Mouse (Mus musculus) forebrain, embryonic 14.5 days (tissue): Measurements from ENCODE around the gene Sptbn2. TPM values are rescaled to one million over a fixed set of nuclear protein-coding genes. Genes with fewer than 3 reads are reported as not detected.

Experiments
- ATAC-seq: fragments of 200-750 bp; cut with Nextera tagmentation; 2 replicates; pipeline ENCODE4 v1.8.0; 2017; ENCODE audit warnings: mild to moderate bottlenecking, moderate library complexity
- DNase-seq: peaks from one replicate; pipeline ENCODE4 v3.0.0-alpha.2; 2015; ENCODE audit warnings: low spot score
- H3K27ac ChIP-seq: fragments of 300-500 bp; sonication (generic); 2 replicates; pipeline ENCODE4 v1.5.1; 2014; ENCODE audit warnings: low read depth, mild to moderate bottlenecking, control low read depth, low read length, moderate library complexity
- H3K27me3 ChIP-seq: fragments of 300-500 bp; sonication (generic); replicated peaks from 2 replicates; pipeline ENCODE4 v1.6.1; 2014; ENCODE audit warnings: low read length, control low read depth, mixed read lengths; ENCODE audit not compliant: control insufficient read depth, insufficient read depth
- H3K36me3 ChIP-seq: fragments of 300-500 bp; sonication (generic); 2 replicates; pipeline ENCODE4 v1.6.1; 2014; ENCODE audit warnings: low read length, control low read depth; ENCODE audit not compliant: control insufficient read depth, insufficient read depth
- H3K4me1 ChIP-seq: fragments of 300-500 bp; sonication (generic); 2 replicates; pipeline ENCODE4 v1.6.1; 2014; ENCODE audit warnings: antibody characterized with exemption, low read length, control low read depth; ENCODE audit not compliant: control insufficient read depth, insufficient read depth
- H3K4me2 ChIP-seq: fragments of 300-500 bp; sonication (generic); 2 replicates; pipeline ENCODE4 v1.6.1; 2014; ENCODE audit warnings: mild to moderate bottlenecking, control low read depth, low read length
- H3K4me3 ChIP-seq: fragments of 300-500 bp; sonication (generic); 2 replicates; pipeline ENCODE4 v1.5.1; 2014; ENCODE audit warnings: low read depth, low read length, control low read depth
- H3K9ac ChIP-seq: fragments of 300-500 bp; sonication (generic); 2 replicates; pipeline ENCODE4 v1.6.1; 2014; ENCODE audit warnings: mild to moderate bottlenecking, low read length, control low read depth, moderate library complexity
- H3K9me3 ChIP-seq: fragments of 300-500 bp; sonication (generic); replicated peaks from 2 replicates; pipeline ENCODE4 v1.6.1; 2016; ENCODE audit warnings: low read length, control low read depth, mixed read lengths; ENCODE audit not compliant: control insufficient read depth
- WGBS: fragments of 180-500 bp; shearing (Covaris S2); extraction: QIAGEN DNeasy Blood & Tissue Kit; methylation state at CpG from one replicate; pipeline ENCODE4 v1.1.7; 2014; 5-methylcytosine and 5-hydroxymethylcytosine counted together
- polyA plus RNA-seq: library from polyadenylated mRNA; unstranded; fragments of >200 nt; fragmentation: Nextera tagmentation; extraction: Ambion mirVana; gene quantifications from 2 replicates; pipeline ENCODE4 v1.2.1, GENCODE M21; 2014

Gene Sptbn2
- polyA plus RNA-seq, 1 experiment from 2014 or later = 25.0 TPM

DNA sequence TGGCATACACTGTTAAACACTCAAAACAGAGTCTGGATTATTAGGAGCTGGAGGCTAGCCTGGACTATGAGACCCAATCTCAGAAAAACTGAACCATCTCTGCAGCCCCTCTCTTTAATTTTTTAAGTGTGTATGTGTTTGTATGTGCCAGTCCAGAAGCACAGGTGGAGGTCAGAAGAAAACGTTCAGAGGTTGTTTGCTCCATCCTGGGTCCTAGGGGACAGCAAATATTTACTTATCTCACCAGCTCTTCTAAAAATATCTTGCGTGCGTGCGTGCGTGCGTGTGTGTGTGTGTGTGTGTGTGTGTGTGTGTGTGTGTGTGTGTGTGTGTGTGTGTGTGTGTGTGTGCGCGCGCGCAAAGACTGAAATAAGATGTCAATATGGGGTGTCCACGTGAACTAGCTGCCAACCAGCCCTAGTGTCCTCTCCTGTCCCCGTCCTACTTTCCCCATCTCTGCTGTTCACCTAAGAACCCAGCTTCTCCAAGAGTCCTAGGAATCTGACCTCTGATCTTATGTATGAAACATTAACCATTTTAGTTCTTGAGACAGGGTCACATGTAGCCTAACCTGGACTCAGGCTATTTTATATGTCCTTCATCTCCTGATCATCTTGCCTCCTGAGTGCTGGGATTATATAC is 56.7 kb downstream of the Sptbn2 start:
- H3K36me3 ChIP-seq = peaks cover 92% of the 10 kb centered on the region
- WGBS = 89% methylated on average over 12 of the region's 12 CpGs

DNA sequence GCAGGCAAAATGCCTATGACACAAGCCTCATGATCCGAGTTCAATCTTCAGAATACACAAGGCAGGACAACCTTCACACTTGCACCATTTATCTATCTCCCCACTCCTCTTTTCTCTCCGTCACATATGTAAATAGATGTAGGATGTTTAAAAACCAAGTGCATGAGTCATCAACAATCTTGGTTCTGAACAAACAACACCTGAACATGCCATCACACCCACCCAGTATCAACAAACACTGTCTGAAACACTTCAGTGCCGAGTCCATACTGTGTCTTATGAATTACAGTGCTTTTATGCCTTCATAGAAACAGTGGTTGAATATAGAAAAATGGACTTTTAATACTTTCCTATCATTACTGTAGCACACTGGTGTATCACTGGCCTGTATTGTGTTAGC is 61.8 kb downstream of the Sptbn2 start:
- WGBS = 91% methylated on average over 3 of the region's 3 CpGs
- DNase-seq = no peak
- no peak overlapping the region for H3K4me2 ChIP-seq
- no peaks in the 10 kb centered on the region for H3K27me3 ChIP-seq
- ATAC-seq = no peak
- H3K9me3 ChIP-seq = no peaks in the 10 kb centered on the region
- no peak overlapping the region for H3K4me3 ChIP-seq
- no peak overlapping the region for H3K27ac ChIP-seq
- peaks cover 87% of the 10 kb centered on the region for H3K36me3 ChIP-seq
- H3K9ac ChIP-seq = no peak overlapping the region
- H3K4me1 ChIP-seq = no peaks in the 10 kb centered on the region

More for the DNA sequence above, 56.7 kb downstream of the Sptbn2 start:
- H3K27me3 ChIP-seq = no peaks in the 10 kb centered on the region
- H3K9ac ChIP-seq = no peak overlapping the region
- H3K9me3 ChIP-seq = no peaks in the 10 kb centered on the region
- DNase-seq = no peak
- no peak for ATAC-seq
- H3K4me3 ChIP-seq = no peak overlapping the region
- no peak overlapping the region for H3K4me2 ChIP-seq
- H3K27ac ChIP-seq = no peak overlapping the region
- H3K4me1 ChIP-seq = peaks cover 4% of the 10 kb centered on the region; the same call in 1 of the 2 replicates

DNA sequence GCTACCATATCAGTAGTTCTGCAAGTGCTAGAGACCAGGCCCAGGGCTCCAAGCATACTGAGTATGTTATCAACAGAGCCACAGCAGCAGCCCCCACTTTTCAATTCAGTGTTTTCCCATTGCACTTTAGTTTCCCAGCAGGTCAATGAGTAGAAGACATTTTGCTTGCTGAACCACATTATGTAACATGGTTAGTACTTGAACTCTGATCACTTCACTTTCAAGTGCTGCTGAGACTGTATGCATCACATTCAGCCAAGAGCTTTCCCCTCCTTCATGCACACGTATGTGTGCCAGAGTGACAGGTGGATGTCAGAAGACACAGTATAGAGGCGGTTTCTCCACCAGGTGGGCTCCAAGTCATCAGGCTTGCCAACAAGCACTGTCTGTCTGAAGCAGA is 71.9 kb downstream of the Sptbn2 start:
- no peak for DNase-seq

DNA sequence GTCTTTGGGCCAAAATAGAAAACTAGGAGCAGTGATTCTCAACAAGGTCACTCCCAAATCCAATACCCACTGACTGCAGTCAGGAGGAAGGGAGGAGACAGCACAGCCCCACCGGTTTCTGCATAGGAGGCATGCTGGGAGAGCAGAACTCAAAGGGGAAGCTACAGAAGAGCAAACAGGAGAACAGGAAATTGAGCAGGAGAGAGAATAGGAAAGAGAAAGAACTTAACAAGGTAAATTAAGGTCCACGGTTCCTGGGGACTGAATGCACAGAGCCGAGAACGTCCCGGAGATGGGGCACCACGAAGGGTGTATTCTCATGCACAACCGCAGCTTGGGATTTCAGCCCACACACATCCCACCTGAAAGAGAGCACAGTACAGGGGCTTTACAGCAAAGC is 74.2 kb downstream of the Sptbn2 start:
- H3K4me3 ChIP-seq = no peak overlapping the region
- H3K4me2 ChIP-seq = no peak overlapping the region
- no peak for DNase-seq
- ATAC-seq = no peak
- no peak overlapping the region for H3K9ac ChIP-seq
- WGBS = 93% methylated on average over 7 of the region's 7 CpGs
- peaks cover 88% of the 10 kb centered on the region for H3K36me3 ChIP-seq
- no peaks in the 10 kb centered on the region for H3K27me3 ChIP-seq
- peaks cover 12% of the 10 kb centered on the region for H3K4me1 ChIP-seq
- no peak overlapping the region for H3K27ac ChIP-seq
- H3K9me3 ChIP-seq = no peaks in the 10 kb centered on the region

More for the DNA sequence above, 71.9 kb downstream of the Sptbn2 start:
- Histone ChIP-seq H3K4me2 (no peak overlapping the region), H3K36me3 (peaks cover 86% of the 10 kb centered on the region), H3K27me3 (no peaks in the 10 kb centered on the region), H3K4me3 (no peak overlapping the region), H3K9ac (no peak overlapping the region), H3K9me3 (no peaks in the 10 kb centered on the region), H3K4me1 (0 out of 2 replicates have a peak, but pooled peaks cover 3% of the 10 kb centered on the region), H3K27ac (no peak overlapping the region)
- ATAC-seq = no peak
- 77% methylated on average over 2 of the region's 2 CpGs for WGBS

DNA sequence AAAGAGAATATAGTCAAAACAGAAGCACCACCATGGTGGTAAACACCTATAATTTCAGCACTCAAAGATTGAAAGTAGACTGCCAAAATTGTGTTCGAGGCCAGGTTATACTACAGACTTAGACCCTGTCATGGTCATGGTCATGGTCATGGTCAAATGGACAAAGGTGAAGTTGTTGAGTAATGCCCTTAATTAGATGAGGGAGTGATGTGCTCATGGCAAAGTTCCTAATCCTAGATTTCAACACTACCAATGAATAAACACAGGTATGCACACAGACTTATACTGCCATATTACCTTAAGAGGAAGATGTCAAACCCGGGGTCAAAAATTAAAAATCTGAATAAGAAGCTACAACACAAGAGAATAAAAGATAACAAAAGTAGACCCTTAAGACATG is 75.3 kb downstream of the Sptbn2 start:
- peaks cover 92% of the 10 kb centered on the region for H3K36me3 ChIP-seq
- H3K4me1 ChIP-seq = peaks cover 24% of the 10 kb centered on the region
- DNase-seq (no peak), ATAC-seq (no peak)
- no peaks in the 10 kb centered on the region for H3K9me3 ChIP-seq
- H3K27ac ChIP-seq = no peak overlapping the region
- H3K9ac ChIP-seq = no peak overlapping the region
- H3K4me3 ChIP-seq = no peak overlapping the region
- WGBS = 94% methylated on average over 2 of the region's 2 CpGs
- no peak overlapping the region for H3K4me2 ChIP-seq
- H3K27me3 ChIP-seq = no peaks in the 10 kb centered on the region

DNA sequence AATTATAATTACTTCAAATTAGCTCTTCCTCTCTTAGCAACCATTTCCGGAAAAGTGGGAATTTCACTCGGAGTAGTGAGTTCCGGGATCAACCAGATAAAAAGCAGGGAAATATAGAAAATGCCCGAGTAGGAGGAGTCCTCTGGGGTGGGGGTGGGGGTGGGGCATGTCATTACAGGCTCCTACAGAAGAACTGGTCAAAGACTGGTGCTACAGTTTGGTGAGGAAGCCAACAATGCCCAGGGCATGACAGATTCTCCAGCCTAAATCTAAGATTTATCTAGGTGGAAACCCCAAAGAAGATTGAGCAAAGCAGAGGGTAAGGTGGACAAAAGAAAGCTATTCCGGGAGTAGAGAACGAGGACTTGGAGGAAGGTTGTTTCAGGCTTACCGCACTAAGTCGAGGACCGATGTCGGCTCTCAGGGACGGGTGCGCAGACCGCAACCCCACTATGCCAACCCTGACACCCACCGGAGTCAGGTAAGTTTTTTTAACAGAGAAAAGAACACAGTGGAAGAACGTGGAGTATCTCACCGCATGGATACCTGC is 82.4 kb downstream of the Sptbn2 start:
- no peaks in the 10 kb centered on the region for H3K9me3 ChIP-seq
- DNase-seq (no peak), ATAC-seq (peak; percentile 56)
- peak overlapping the region; percentile 75 for H3K27ac ChIP-seq
- 1% methylated on average over 16 of the region's 16 CpGs for WGBS
- peaks cover 35% of the 10 kb centered on the region for H3K4me1 ChIP-seq
- peak overlapping the region; percentile 78 for H3K4me3 ChIP-seq
- H3K36me3 ChIP-seq = peaks cover 38% of the 10 kb centered on the region
- H3K9ac ChIP-seq = peak overlapping the region; percentile 77
- peak overlapping the region; percentile 84 for H3K4me2 ChIP-seq
- no peaks in the 10 kb centered on the region for H3K27me3 ChIP-seq

DNA sequence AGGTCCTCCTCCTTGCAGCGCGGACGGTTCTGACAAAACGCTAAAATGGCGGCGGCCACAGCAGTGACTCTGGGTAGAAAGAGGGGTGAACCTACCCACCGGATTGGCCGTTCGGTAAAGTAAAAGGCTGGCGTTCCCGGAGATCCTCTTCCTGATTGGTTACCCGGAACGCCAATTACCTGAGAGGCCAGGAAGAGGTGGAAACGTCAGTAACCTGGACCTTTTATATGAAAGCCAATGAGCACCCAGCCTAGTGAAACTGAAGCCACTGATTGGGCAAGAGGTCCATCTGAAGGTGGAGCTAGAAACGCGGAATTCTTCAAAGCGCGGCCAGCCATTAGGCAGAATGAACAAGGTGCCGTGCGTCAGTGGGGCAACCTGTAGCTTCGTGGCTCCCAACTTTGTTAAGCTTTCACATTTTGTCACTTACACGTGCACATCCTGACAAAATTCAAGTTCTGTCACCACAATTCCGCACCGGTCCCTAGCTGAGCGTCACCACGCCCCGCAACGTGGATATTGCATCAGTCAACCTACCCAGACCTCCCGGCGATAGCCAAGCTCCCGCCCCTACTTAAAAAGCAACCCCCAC is 83.0 kb downstream of the Sptbn2 start, which contains the start of gene Rbm4:
Gene Rbm4 (minus strand): TSS at position 71 of the 592 bp plus-strand sequence.
- Histone ChIP-seq H3K9ac (peak within 1 kb of the TSS; percentile 77), H3K36me3 (peaks cover 36% of the 10 kb centered on the region), H3K27ac (peak within 1 kb of the TSS; percentile 75), H3K4me3 (peak within 1 kb of the TSS; percentile 78), H3K4me1 (peaks cover 34% of the 10 kb centered on the region), H3K27me3 (no peaks in the 10 kb centered on the region), H3K9me3 (no peaks in the 10 kb centered on the region), H3K4me2 (peak within 1 kb of the TSS; percentile 84)
- peak; percentile 100 for DNase-seq
- WGBS = under 1% methylated on average over 31 of the region's 31 CpGs
- peak; percentile 99 for ATAC-seq

DNA sequence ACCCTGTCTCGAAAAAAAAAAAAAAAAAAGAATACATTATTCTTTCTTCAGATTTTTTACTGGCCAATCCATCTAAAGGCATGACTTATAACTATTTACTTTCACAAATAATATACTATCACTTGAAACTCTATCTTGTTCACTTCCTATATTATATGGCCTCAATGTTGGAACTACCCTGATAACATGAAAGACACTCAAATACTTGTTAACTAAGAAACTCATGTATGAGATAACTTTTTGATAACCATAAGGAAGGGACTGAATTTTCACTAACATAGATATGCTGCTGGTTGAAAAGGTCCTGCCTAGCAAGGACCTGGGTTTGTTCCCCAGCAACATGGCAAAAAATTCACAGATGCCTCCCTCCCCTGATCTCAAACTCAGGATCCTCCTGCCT is 85.0 kb downstream of the Sptbn2 start:
- Histone ChIP-seq H3K27me3 (no peaks in the 10 kb centered on the region), H3K4me1 (peaks cover 18% of the 10 kb centered on the region), H3K4me3 (no peak overlapping the region), H3K9me3 (no peaks in the 10 kb centered on the region), H3K4me2 (no peak overlapping the region), H3K36me3 (peaks cover 40% of the 10 kb centered on the region), H3K27ac (no peak overlapping the region), H3K9ac (no peak overlapping the region)
- 81% methylated on average over 1 of the region's 1 CpGs for WGBS
- ATAC-seq (no peak), DNase-seq (no peak)

DNA sequence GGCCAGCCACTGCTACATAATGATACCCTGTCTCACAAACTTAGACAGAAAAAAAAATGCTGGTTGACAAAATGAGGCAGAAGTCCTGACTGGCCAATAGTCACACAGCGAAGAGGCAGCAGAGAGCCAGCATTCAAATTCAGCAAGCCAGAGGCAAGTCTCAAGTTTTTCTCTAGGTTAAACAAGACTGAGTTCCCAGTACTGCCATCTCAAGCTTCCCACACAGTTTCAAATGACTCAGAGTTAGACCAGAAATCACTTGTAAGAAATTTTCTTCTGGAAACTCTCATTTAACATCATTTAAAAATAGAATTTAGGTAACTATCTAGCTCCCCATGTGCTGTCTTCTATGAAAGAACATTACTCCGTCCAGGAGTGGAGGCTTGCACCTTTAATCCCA is 86.9 kb downstream of the Sptbn2 start:
- H3K9me3 ChIP-seq = no peaks in the 10 kb centered on the region
- H3K9ac ChIP-seq = no peak overlapping the region
- DNase-seq (no peak), ATAC-seq (no peak)
- H3K27me3 ChIP-seq = no peaks in the 10 kb centered on the region
- no peak overlapping the region for H3K4me2 ChIP-seq
- H3K27ac ChIP-seq = no peak overlapping the region
- no peak overlapping the region for H3K4me3 ChIP-seq
- H3K36me3 ChIP-seq = peaks cover 48% of the 10 kb centered on the region
- 97% methylated on average over 2 of the region's 2 CpGs for WGBS
- peaks cover 6% of the 10 kb centered on the region for H3K4me1 ChIP-seq
